Mouse (Mus musculus) megakaryocyte, embryonic 14.5 days (primary cell): Measurements from ENCODE around the gene Mul1.

Experiments used
- FLI1 ChIP-seq: IDR thresholded peaks from 2 replicates; pipeline ENCODE4 v1.6.1; 2012; ENCODE audit warnings: low read length, inconsistent platforms, mixed read lengths
- GATA1 ChIP-seq: IDR thresholded peaks from 3 replicates; pipeline ENCODE4 v1.6.1; 2012; ENCODE audit warnings: mixed read lengths, low read length, inconsistent platforms, borderline replicate concordance

DNA sequence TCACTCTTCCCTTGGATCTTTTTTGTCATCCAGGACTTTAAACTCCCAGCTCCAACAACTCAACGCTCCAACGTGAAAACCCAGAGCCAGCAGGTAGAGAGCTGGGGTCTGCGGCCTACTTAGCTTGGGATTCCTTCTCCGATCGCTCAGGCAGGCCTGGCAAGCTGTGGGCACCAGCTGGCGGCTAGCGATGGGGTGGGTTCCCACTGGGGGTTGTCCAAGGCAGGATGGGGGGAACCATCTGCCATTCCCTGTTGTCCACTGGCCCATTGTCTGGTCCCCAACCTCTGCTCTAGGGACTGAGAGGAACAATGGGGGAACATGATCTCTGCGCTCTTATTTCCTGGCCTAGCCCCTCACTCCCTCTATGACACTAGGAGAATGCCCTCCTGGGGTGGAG lies 53.8 kb downstream of the Mul1 start:
- TF ChIP-seq FLI1 (no peak), GATA1 (no peak)
